Mouse (Mus musculus) heart, embryonic 16.5 days (tissue): ENCODE measurements around the gene 2810408A11Rik. TPM values are rescaled to one million over a fixed set of nuclear protein-coding genes. Genes with fewer than 3 reads are reported as not detected.

Experiments
- ATAC-seq: fragments of 200-750 bp; cut with Nextera tagmentation; replicated peaks from 2 replicates; pipeline ENCODE4 v1.8.0; 2017; ENCODE audit warnings: moderate number of reproducible peaks; ENCODE audit not compliant: insufficient read depth, low FRiP score; ENCODE audit errors: extremely low read depth
- H3K27ac ChIP-seq: fragments of 300-500 bp; sonication (generic); 2 replicates; pipeline ENCODE4 v1.5.1; 2014; ENCODE audit warnings: mild to moderate bottlenecking, low read length, control low read depth, moderate library complexity
- H3K27me3 ChIP-seq: fragments of 300-500 bp; sonication (generic); 2 replicates; pipeline ENCODE4 v1.6.1; 2014; ENCODE audit warnings: low read length, mixed read lengths; ENCODE audit not compliant: control insufficient read depth, insufficient read depth
- H3K36me3 ChIP-seq: fragments of 300-500 bp; sonication (generic); 2 replicates; pipeline ENCODE4 v1.6.1; 2014; ENCODE audit not compliant: control insufficient read depth, insufficient read depth
- H3K4me1 ChIP-seq: fragments of 300-500 bp; sonication (generic); 2 replicates; pipeline ENCODE4 v1.6.1; 2014; ENCODE audit warnings: low read length, mixed read lengths; ENCODE audit not compliant: control insufficient read depth, insufficient read depth
- H3K4me2 ChIP-seq: fragments of 300-500 bp; sonication (generic); 2 replicates; pipeline ENCODE4 v1.6.1; 2014; ENCODE audit warnings: low read depth, mild to moderate bottlenecking, control low read depth, low read length
- H3K4me3 ChIP-seq: fragments of 300-500 bp; sonication (generic); 2 replicates; pipeline ENCODE4 v1.5.1; 2014; ENCODE audit warnings: mild to moderate bottlenecking, control low read depth, low read length
- H3K9ac ChIP-seq: fragments of 300-500 bp; sonication (generic); 2 replicates; pipeline ENCODE4 v1.6.1; 2014; ENCODE audit warnings: low read length, control low read depth
- H3K9me3 ChIP-seq: fragments of 300-500 bp; sonication (generic); replicated peaks from 2 replicates; pipeline ENCODE4 v1.6.1; 2016; ENCODE audit warnings: low read length; ENCODE audit not compliant: control insufficient read depth
- WGBS: fragments of 180-500 bp; shearing (Covaris S2); extraction: QIAGEN DNeasy Blood & Tissue Kit; methylation state at CpG from one replicate; pipeline ENCODE4 v1.1.7; 2014; 5-methylcytosine and 5-hydroxymethylcytosine counted together
- polyA plus RNA-seq: library from polyadenylated mRNA; unstranded; fragments of >200 nt; fragmentation: Nextera tagmentation; extraction: Ambion mirVana; gene quantifications from 2 replicates; pipeline ENCODE4 v1.2.1, GENCODE M21; 2015

The 2810408A11Rik gene
- polyA plus RNA-seq: 4.1 and 4.4 TPM in 2 replicates

DNA sequence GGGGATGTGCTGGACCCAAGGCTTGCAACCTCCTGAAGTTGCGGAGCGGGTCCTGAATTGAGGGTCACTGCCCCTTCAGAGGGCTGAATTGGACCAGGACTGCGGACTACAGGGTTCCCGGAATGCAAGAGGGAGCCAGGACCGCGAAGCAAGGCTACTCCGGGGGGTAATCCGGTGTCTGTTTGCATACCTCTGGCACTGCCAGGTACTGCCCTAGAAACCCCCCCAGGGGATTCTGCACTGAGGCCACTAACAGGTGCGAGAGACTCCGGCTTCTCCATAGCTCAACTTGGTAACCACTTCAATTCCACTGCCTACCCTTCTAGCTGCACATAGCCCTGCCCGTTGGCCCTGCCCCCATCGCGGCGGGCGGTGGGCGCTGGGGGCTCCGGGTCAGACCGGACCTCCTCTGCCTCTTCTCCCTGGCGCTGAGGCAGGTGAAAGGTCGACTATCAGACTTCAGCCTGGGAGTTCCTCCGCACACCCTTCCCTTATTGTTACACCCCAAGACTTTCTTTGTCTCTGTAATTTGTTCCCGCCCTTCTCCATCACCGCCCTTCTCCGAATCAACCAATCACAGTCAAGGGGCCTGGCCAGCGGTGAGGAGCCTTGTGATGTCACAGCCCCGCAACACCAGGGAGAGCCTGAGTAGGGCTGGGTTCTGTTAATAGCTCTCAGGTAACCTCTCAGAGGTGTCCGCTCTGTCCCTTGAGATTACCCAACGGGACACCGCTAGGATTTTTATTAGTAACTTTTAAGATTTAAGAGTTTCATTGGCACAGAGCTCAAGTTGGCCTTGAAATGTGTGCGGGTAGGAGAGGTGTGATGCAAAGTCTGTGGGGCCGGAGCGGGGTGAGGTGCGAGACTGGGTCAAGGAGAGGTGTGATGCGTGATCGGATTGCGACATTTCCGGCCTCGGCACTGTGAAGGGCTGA, at the start of gene 2810408A11Rik, which contains the start of gene Neurl4:
TSS of gene 2810408A11Rik (minus strand) at position 517 of the 935 bp plus-strand sequence.
TSS of gene Neurl4 (plus strand) at position 602 of the 935 bp plus-strand sequence.
- Histone ChIP-seq H3K4me2 (peak within 1 kb of the TSS; percentile 81), H3K4me1 (peaks cover 13% of the 10 kb centered on the region), H3K9me3 (no peaks in the 10 kb centered on the region), H3K27ac (peak within 1 kb of the TSS; percentile 99), H3K4me3 (peak within 1 kb of the TSS; percentile 78), H3K9ac (peak within 1 kb of the TSS; percentile 83), H3K27me3 (no peaks in the 10 kb centered on the region), H3K36me3 (peaks cover 15% of the 10 kb centered on the region)
- WGBS: under 1% methylated on average over 38 of the region's 38 CpGs
- ATAC-seq: peak; percentile 91

DNA sequence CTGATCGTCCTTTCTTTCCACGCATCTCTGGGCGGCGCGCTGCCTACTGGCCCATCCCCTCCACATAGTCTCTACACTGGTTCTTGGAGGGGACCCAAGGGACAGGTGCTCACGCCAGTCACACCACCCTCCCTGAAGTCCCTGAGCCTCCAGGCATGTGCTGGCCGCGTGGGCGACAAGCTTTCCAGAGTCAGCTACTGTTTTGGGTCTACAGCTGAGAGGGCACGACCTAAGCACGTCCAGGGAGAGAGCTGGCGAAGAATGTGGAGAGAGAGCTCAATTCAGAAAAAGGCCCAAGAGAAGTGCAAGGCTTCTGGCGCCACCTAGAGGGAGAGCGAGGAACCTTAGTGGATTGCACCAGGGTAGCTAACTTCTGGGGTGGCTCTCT, 48.0 kb upstream of the 2810408A11Rik start:
- WGBS: 0% methylated on average over 14 of the region's 14 CpGs
- ATAC-seq: peak; percentile 35
- H3K27ac ChIP-seq: peak overlapping the region; percentile 97
- peaks cover 14% of the 10 kb centered on the region for H3K4me1 ChIP-seq
- H3K9ac ChIP-seq: peak overlapping the region; percentile 67
- peak overlapping the region; percentile 62 for H3K4me3 ChIP-seq
- H3K9me3 ChIP-seq: no peaks in the 10 kb centered on the region
- no peaks in the 10 kb centered on the region for H3K27me3 ChIP-seq
- H3K36me3 ChIP-seq: peaks cover 16% of the 10 kb centered on the region
- peak overlapping the region; percentile 66 for H3K4me2 ChIP-seq

DNA sequence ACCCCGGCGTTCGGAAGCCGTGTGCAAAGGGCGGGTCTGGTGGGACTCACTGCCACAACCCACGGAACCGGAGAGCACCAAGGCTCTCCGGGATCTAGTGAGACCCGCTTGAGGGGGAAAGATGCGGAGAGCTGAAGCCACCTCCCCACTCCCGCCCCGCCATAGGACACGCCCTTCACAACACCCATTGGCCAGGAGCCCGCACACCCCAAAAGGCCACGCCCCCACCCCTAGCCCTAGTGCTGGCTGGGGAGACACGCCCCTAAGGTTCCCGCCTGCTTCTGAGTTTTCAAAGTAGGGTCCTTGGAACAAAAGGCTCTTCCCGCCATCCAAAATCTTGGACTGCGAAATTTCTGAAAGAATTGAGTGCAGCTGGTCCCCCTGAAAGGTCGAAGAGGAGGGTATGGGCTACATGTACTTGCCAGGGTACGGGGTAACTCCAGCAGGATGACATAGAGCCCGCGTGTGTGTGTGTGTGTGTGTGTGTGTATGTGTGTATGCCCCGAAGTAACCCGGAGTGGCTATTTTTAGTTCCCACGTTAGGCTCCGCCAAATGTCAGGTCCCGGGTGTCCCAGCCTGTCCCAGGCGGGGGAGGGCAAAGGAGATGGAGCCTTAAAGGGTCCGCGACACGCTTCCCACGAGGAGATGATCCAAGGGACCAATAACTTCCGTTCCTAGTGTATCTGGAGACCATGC, 47.4 kb upstream of the 2810408A11Rik start, which contains the start of gene Slc2a4:
TSS of gene Slc2a4 (minus strand) at position 123 of the 697 bp plus-strand sequence.
- Histone ChIP-seq H3K36me3 (peaks cover 18% of the 10 kb centered on the region), H3K27me3 (no peaks in the 10 kb centered on the region), H3K9ac (peak within 1 kb of the TSS; percentile 70), H3K27ac (peak within 1 kb of the TSS; percentile 97), H3K4me3 (peak within 1 kb of the TSS; percentile 62), H3K4me1 (peaks cover 9% of the 10 kb centered on the region), H3K9me3 (no peaks in the 10 kb centered on the region), H3K4me2 (peak within 1 kb of the TSS; percentile 66)
- ATAC-seq: peak; percentile 94
- WGBS: under 1% methylated on average over 34 of the region's 34 CpGs

DNA sequence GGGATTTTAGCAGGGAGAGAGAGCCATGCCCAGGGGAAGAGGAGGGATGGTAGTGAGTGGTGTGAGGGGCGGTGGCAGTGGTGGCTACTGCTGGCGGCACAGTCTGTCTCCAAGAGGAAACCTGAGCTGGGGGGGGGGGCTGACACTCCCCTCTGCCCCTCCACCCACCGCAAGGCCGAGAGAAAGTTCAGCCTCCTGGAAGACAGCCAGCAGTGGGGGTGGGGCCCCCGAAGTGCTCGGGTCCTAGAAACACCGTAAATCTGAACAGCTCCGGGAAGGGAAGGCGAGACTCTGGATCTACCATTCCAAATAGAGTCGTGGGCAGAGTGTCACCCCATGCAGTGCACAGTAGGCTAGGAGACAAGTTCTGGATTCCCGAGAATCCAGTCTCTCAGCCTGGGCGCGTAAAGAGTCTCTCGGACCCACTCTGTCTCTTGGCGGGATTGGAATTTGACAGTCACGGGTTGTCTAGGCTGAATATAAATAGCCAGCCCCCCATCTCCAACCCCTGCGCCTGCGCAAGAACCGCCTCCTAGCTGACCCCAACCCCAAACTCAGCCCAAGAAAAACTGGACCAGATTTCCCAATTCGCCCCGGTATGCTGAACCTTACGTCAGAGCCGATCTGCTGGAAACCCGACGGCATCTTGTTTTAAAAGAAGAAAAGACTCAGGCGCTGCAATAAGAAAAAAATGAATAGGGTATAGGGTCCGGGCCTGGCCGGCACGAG, 46.7 kb upstream of the 2810408A11Rik start:
- H3K9me3 ChIP-seq: no peaks in the 10 kb centered on the region
- ATAC-seq: peak; percentile 82
- peak overlapping the region; percentile 66 for H3K4me2 ChIP-seq
- H3K36me3 ChIP-seq: peaks cover 20% of the 10 kb centered on the region
- H3K27ac ChIP-seq: peak overlapping the region; percentile 97
- H3K4me1 ChIP-seq: peaks cover 9% of the 10 kb centered on the region
- peak overlapping the region; percentile 70 for H3K9ac ChIP-seq
- no peaks in the 10 kb centered on the region for H3K27me3 ChIP-seq
- H3K4me3 ChIP-seq: peak overlapping the region; percentile 62
- 6% methylated on average over 29 of the region's 29 CpGs for WGBS

DNA sequence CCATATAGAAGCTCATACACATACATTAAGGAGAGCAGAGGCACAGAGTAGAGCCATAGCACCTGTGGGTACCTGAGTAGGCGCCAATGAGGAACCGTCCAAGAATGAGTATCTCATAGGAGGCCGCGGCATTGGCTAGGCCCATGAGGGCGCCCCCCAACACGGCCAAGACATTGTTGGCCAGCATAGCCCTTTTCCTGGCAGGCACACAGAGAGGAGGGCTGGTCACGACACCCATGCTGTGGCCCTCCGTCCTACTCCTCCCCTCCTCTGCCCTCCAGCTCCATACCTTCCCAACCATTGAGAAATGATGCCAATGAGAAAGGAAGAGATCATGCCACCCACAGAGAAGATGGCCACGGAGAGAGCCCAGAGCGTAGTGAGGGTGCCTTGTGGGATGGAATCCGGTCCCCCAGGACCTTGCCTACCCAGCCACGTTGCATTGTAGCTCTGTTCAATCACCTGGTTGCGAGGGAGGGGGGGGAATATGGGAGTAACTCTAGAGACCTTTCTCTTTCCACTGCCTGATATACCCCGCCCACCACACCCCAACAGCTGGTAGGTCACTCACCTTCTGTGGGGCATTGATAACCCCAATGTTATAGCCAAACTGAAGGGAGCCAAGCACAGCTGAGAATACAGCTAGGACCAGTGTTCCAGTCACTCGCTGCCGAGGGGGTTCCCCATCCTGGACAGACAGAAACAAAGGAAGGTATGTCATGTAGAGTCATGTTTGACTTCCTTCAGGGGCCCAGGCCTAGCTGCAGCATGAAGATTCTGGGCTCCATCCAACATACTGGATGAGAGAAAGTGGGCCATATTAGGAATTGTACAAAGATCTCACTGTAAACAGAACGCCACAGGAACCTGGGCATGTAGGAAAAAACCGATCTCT, 45.5 kb upstream of the 2810408A11Rik start:
- H3K4me2 ChIP-seq: peak overlapping the region; percentile 66
- peak overlapping the region; percentile 62 for H3K4me3 ChIP-seq
- no peaks in the 10 kb centered on the region for H3K27me3 ChIP-seq
- peaks cover 20% of the 10 kb centered on the region for H3K36me3 ChIP-seq
- peak overlapping the region; percentile 97 for H3K27ac ChIP-seq
- no peak for ATAC-seq
- H3K9ac ChIP-seq: peak overlapping the region; percentile 70
- no peaks in the 10 kb centered on the region for H3K9me3 ChIP-seq
- H3K4me1 ChIP-seq: peaks cover 9% of the 10 kb centered on the region
- WGBS: 86% methylated on average over 18 of the region's 18 CpGs

DNA sequence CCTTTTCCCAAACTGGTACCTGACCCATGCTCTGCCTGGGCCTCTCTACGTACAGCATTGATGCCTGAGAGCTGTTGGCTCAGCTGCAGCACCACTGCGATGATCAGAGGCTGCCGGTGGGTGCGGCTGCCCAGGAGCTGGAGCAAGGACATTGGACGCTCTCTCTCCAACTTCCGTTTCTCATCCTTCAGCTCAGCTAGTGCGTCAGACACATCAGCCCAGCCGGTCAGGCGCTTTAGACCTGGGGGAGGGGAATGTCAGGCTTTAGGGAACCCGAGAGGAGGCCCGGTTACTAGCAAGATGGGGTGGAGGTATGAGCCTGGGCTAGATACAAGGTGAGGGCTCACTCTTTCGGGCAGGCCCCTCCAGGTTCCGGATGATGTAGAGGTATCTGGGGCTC, 44.4 kb upstream of the 2810408A11Rik start:
- Histone ChIP-seq H3K27ac (no peak overlapping the region), H3K4me3 (no peak overlapping the region), H3K4me1 (peaks cover 9% of the 10 kb centered on the region), H3K36me3 (peaks cover 20% of the 10 kb centered on the region), H3K9me3 (no peaks in the 10 kb centered on the region), H3K4me2 (no peak overlapping the region), H3K27me3 (no peaks in the 10 kb centered on the region), H3K9ac (no peak overlapping the region)
- 71% methylated on average over 13 of the region's 13 CpGs for WGBS
- no peak for ATAC-seq

DNA sequence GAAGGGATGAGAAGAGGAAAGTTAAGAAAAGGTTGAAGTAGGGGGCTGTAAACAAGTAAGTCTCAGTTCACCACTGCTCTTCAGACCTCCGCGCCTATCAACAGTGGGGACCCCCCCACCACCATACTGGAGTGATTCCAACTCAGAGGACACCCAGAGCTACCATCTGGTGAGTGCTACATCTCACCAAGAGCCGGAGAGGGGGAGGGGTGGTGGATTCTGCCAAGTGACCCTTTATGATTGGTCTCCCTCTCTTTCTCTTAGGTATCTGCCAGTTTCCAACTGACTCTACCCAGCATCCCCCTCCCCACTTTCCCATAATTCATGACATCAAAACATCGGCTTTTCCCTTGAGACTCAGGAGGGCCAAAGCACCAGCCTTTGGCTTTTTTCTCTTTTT, 40.2 kb upstream of the 2810408A11Rik start:
- Histone ChIP-seq H3K36me3 (peaks cover 20% of the 10 kb centered on the region), H3K27me3 (0 out of 2 replicates have a peak, but pooled peaks cover 4% of the 10 kb centered on the region), H3K9me3 (no peaks in the 10 kb centered on the region), H3K4me1 (peaks cover 22% of the 10 kb centered on the region), H3K27ac (no peak overlapping the region), H3K9ac (no peak overlapping the region), H3K4me3 (no peak overlapping the region), H3K4me2 (no peak overlapping the region)
- no peak for ATAC-seq
- 62% methylated on average over 4 of the region's 4 CpGs for WGBS

DNA sequence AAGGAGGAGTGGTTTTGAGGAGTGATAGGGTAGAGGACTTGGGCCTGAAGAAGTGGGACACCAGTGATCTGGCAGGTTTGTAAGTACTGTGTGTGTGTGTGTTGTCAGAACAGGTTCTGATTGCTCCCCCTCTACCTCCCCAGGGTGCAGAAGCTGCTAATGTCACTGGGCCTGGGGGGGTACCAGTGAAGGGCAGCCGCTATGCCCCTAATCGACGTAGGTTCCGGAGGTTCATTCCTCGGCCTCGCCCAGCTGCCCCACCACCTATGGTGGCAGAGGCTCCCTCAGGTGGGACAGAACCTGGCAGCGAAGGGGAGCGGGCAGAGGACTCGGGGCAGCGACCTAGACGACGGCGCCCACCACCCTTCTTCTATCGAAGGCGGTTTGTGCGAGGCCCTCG, 38.9 kb upstream of the 2810408A11Rik start:
- Histone ChIP-seq H3K4me3 (no peak overlapping the region), H3K9ac (no peak overlapping the region), H3K36me3 (peaks cover 10% of the 10 kb centered on the region), H3K27me3 (0 out of 2 replicates have a peak, but pooled peaks cover 6% of the 10 kb centered on the region), H3K27ac (no peak overlapping the region), H3K9me3 (no peaks in the 10 kb centered on the region), H3K4me2 (no peak overlapping the region), H3K4me1 (peaks cover 29% of the 10 kb centered on the region)
- WGBS: 91% methylated on average over 17 of the region's 17 CpGs
- no peak for ATAC-seq
